Mouse (Mus musculus) forebrain, embryonic 15.5 days (tissue): ENCODE results near the gene Tns3. TPM values are rescaled to one million over a fixed set of nuclear protein-coding genes. Genes with fewer than 3 reads are reported as not detected.
A peak's percentile ranks its signal among the peaks of the same experiment; 100 is the strongest.

Experiments used
- ATAC-seq: fragments of 200-750 bp; cut with Nextera tagmentation; replicated peaks from 2 replicates; pipeline ENCODE4 v1.8.0; 2017; ENCODE audit warnings: mild to moderate bottlenecking, moderate TSS enrichment, moderate library complexity
- H3K27ac ChIP-seq: fragments of 300-500 bp; sonication (generic); replicated peaks from 2 replicates; pipeline ENCODE4 v1.5.1; 2015; ENCODE audit warnings: mild to moderate bottlenecking, inconsistent platforms
- H3K27me3 ChIP-seq: fragments of 300-500 bp; sonication (generic); 2 replicates; pipeline ENCODE4 v1.6.1; 2015; ENCODE audit warnings: inconsistent platforms
- H3K36me3 ChIP-seq: fragments of 300-500 bp; sonication (generic); 2 replicates; pipeline ENCODE4 v1.6.1; 2015; ENCODE audit warnings: mild to moderate bottlenecking, inconsistent platforms
- H3K4me1 ChIP-seq: fragments of 300-500 bp; sonication (generic); 2 replicates; pipeline ENCODE4 v1.6.1; 2015; ENCODE audit warnings: inconsistent platforms
- H3K4me2 ChIP-seq: fragments of 300-500 bp; sonication (generic); replicated peaks from 2 replicates; pipeline ENCODE4 v1.6.1; 2015; ENCODE audit warnings: mild to moderate bottlenecking, inconsistent platforms
- H3K4me3 ChIP-seq: fragments of 300-500 bp; sonication (generic); 2 replicates; pipeline ENCODE4 v1.5.1; 2015; ENCODE audit warnings: mild to moderate bottlenecking, inconsistent platforms
- H3K9ac ChIP-seq: fragments of 300-500 bp; sonication (generic); replicated peaks from 2 replicates; pipeline ENCODE4 v1.6.1; 2015; ENCODE audit warnings: mild to moderate bottlenecking, inconsistent platforms
- H3K9me3 ChIP-seq: fragments of 300-500 bp; sonication (generic); 2 replicates; pipeline ENCODE4 v1.6.1; 2016; ENCODE audit warnings: inconsistent platforms
- WGBS: fragments of 180-500 bp; shearing (Covaris S2); methylation state at CpG from one replicate; pipeline ENCODE4 v1.1.7; 2015; ENCODE audit warnings: mixed read lengths; 5-methylcytosine and 5-hydroxymethylcytosine counted together
- polyA plus RNA-seq: library from polyadenylated mRNA; unstranded; fragments of >200 nt; fragmentation: Nextera tagmentation; extraction: Ambion mirVana; gene quantifications from 2 replicates; pipeline ENCODE4 v1.2.1, GENCODE M21; 2015

Tns3 gene
- polyA plus RNA-seq, 1 experiment from 2014 or later: 8.0 TPM

DNA sequence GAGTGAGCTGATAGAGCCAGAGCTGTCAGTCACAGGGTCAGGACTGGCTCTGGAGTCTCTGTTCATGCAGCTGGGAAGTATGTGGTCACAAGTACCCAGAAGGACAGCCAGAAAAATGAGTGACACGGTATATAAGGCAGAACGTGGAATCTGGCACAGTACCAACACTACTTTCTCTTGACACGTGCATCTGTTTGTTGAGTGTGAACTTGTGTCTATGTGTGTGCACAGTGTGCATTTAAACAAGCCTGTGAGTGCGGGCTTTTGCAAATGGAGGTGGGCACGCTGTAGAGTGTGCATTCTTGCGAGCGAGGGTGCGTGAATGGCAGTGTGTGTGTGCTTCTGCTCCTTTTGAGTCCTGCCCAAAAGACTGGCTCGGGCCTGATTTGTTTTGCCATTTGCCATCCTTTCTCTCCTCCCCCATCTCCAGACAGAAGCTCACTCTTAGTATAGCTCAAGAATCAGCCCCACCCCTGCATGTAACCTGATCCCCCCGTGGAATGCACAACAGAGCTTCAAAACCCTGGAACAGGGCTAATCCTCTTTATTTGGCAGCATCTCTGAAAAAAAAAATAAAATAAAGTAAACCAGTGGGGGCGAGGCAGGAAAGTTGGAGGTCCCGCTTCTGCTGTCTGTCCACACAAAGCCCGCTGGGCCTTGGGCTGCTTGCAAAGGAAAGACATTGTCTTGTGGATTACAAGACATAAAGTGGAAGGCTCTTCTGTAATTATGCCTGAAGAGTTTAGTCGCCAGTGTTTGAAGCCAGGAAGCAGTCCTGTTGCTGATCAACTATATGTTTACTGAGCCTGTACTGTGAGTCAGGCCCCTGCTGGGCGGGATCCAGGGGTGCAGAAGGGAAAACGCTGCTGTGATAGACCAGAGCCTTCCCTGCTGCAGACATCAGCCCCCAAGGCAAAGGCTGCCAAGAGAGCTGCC is 28.5 kb upstream of the Tns3 start:
- no peaks in the 10 kb centered on the region for H3K36me3 ChIP-seq
- WGBS: 4% methylated on average over 16 of the region's 16 CpGs
- H3K27me3 ChIP-seq: no peaks in the 10 kb centered on the region
- H3K27ac ChIP-seq: peak overlapping the region; percentile 19
- H3K4me2 ChIP-seq: peak overlapping the region; percentile 12; the same call in 1 of the 2 replicates
- no peaks in the 10 kb centered on the region for H3K9me3 ChIP-seq
- no peak overlapping the region for H3K9ac ChIP-seq
- H3K4me3 ChIP-seq: no peak overlapping the region
- ATAC-seq: peak; percentile 89
- peaks cover 20% of the 10 kb centered on the region for H3K4me1 ChIP-seq

DNA sequence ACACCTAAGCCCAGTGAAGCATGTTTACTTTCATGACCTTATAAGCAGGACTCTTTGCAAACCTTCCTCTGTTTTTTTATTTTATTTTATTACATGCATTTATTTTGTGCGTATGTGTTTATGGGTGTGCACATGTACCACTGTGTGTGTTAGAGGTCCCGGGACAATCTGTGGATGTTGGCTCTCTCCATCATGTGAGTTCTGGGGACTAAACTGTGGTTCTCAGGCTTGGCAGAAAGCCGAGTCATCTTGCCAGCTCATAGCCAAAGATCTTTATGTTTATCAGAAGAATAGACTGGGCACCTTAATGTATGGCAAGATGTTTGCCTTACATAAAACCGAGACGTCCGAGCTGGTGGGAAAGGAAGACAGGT is 27.8 kb upstream of the Tns3 start:
- H3K27me3 ChIP-seq: no peaks in the 10 kb centered on the region
- 32% methylated on average over 6 of the region's 6 CpGs for WGBS
- H3K27ac ChIP-seq: peak overlapping the region; percentile 19; the same call in 1 of the 2 replicates
- no peak overlapping the region for H3K9ac ChIP-seq
- H3K4me1 ChIP-seq: peaks cover 20% of the 10 kb centered on the region
- H3K4me2 ChIP-seq: peak overlapping the region; percentile 12; the same call in 1 of the 2 replicates
- H3K36me3 ChIP-seq: no peaks in the 10 kb centered on the region
- H3K9me3 ChIP-seq: no peaks in the 10 kb centered on the region
- peak; percentile 54 for ATAC-seq
- H3K4me3 ChIP-seq: no peak overlapping the region

GRCm38 (mm10) chr11:8691605-8692004 is 27.3 kb upstream of the Tns3 start:
- no peak overlapping the region for H3K4me2 ChIP-seq
- no peaks in the 10 kb centered on the region for H3K36me3 ChIP-seq
- H3K27me3 ChIP-seq: no peaks in the 10 kb centered on the region
- no peak overlapping the region for H3K4me3 ChIP-seq
- no peak for ATAC-seq
- H3K4me1 ChIP-seq: peaks cover 20% of the 10 kb centered on the region
- 75% methylated on average over 4 of the region's 4 CpGs for WGBS
- H3K9me3 ChIP-seq: no peaks in the 10 kb centered on the region
- no peak overlapping the region for H3K9ac ChIP-seq
- no peak overlapping the region for H3K27ac ChIP-seq

- H3K9me3 ChIP-seq: no peaks in the 10 kb centered on the region
- H3K36me3 ChIP-seq: no peaks in the 10 kb centered on the region
- no peak overlapping the region for H3K27ac ChIP-seq
- H3K4me1 ChIP-seq: peaks cover 20% of the 10 kb centered on the region
- H3K27me3 ChIP-seq: no peaks in the 10 kb centered on the region
- H3K4me3 ChIP-seq: no peak overlapping the region
- H3K9ac ChIP-seq: no peak overlapping the region
- 71% methylated on average over 4 of the region's 4 CpGs for WGBS
- ATAC-seq: no peak
- H3K4me2 ChIP-seq: no peak overlapping the region
Measured at GRCm38 (mm10) chr11:8690633-8691032, 26.3 kb upstream of the Tns3 start.

DNA sequence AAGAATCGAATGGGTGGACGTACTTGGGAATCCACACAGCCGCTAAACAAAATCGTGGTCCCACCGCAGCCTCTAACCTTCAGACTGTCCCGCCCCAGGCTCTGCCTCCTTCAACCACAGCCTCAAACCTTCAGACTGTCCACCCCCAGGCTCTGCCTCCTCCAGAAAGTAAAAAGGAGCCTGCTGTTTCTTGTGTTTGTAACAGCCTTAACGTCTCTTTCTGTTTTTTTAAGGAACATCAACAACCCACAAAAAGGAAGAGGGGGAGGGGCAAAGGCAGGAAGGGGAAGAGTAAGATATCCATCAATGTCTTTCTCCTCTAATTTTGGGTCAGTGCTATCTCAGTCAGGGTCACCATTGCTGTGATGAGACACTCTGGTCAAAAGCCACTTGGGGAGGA is 25.2 kb upstream of the Tns3 start:
- H3K9ac ChIP-seq: no peak overlapping the region
- H3K9me3 ChIP-seq: no peaks in the 10 kb centered on the region
- H3K4me3 ChIP-seq: no peak overlapping the region
- 87% methylated on average over 7 of the region's 7 CpGs for WGBS
- no peak overlapping the region for H3K4me2 ChIP-seq
- ATAC-seq: no peak
- peaks cover 20% of the 10 kb centered on the region for H3K4me1 ChIP-seq
- no peak overlapping the region for H3K27ac ChIP-seq
- no peaks in the 10 kb centered on the region for H3K36me3 ChIP-seq
- no peaks in the 10 kb centered on the region for H3K27me3 ChIP-seq

DNA sequence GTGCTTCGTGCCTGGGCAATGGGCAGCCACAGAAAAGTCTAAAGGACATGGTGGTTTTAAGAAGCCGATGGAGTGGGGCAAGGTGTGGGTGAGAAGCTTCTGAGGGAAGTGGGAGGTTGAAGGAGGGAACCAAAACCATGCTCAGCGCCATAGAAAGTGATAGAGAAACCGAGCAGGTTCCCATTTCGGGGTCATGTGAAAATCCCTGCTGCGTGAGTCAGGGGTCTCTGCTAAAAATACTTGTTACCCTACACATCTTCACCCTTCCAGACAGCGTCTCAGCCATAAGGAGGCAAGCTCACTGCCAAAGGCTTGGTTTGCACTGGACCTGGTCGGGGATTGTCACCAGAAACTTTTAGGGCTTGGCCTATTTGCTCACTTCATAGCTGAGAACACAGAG is 24.6 kb upstream of the Tns3 start:
- peaks cover 20% of the 10 kb centered on the region for H3K4me1 ChIP-seq
- H3K4me3 ChIP-seq: no peak overlapping the region
- 92% methylated on average over 8 of the region's 8 CpGs for WGBS
- no peaks in the 10 kb centered on the region for H3K27me3 ChIP-seq
- no peak overlapping the region for H3K9ac ChIP-seq
- no peaks in the 10 kb centered on the region for H3K36me3 ChIP-seq
- no peak overlapping the region for H3K4me2 ChIP-seq
- H3K9me3 ChIP-seq: no peaks in the 10 kb centered on the region
- H3K27ac ChIP-seq: no peak overlapping the region
- no peak for ATAC-seq

- H3K9me3 ChIP-seq: no peaks in the 10 kb centered on the region
- 83% methylated on average over 3 of the region's 3 CpGs for WGBS
- ATAC-seq: no peak
- H3K27me3 ChIP-seq: no peaks in the 10 kb centered on the region
- no peaks in the 10 kb centered on the region for H3K36me3 ChIP-seq
- H3K9ac ChIP-seq: no peak overlapping the region
- H3K27ac ChIP-seq: no peak overlapping the region
- no peak overlapping the region for H3K4me2 ChIP-seq
- H3K4me1 ChIP-seq: no peaks in the 10 kb centered on the region; the same call in 1 of the 2 replicates
- no peak overlapping the region for H3K4me3 ChIP-seq
Measured at GRCm38 (mm10) chr11:8686501-8686900, 22.2 kb upstream of the Tns3 start.

DNA sequence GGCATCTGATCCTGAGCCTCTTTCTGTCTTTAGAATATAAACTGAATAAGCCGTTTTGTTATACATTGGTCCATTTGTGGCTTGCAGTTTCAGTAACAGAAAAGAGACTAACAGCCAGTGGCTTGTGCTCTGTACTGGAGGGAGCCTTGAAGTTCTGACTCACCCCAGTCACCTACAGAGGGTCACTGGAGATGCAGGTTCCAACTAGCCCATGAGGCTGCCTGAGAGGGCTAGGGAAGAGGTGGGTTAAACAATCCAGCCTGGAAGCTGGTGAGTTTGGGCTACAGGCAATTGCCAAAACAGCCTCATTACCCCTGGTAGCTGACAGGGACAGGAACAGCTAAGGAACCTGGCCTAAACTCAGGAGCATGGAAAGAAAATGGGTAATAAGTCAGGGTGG is 21.7 kb upstream of the Tns3 start:
- ATAC-seq: no peak
- 85% methylated on average over 1 of the region's 1 CpGs for WGBS
- no peak overlapping the region for H3K4me2 ChIP-seq
- peaks cover 4% of the 10 kb centered on the region for H3K4me1 ChIP-seq
- no peaks in the 10 kb centered on the region for H3K27me3 ChIP-seq
- no peak overlapping the region for H3K9ac ChIP-seq
- no peak overlapping the region for H3K27ac ChIP-seq
- no peaks in the 10 kb centered on the region for H3K9me3 ChIP-seq
- H3K4me3 ChIP-seq: no peak overlapping the region
- no peaks in the 10 kb centered on the region for H3K36me3 ChIP-seq

DNA sequence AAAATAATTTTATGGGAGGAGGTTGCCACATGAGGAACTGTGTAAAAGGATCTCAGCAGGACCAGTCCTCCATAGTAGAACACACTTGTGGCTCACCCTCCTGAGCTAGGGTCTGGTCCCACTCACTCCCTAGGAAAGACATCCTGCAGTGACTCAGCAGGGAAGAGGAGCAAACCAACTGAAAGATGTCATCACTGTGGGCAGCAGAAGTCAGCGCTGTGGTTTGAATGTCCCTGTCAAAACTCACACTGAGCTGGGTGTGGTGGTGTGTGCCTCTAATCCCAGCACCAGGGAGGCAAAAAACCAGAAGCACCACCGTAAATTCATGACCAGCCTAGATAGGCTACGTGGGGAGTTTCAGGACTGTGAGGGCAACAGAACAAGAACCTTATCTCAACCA is 20.9 kb upstream of the Tns3 start:
- H3K4me2 ChIP-seq: no peak overlapping the region
- H3K9ac ChIP-seq: no peak overlapping the region
- H3K9me3 ChIP-seq: no peaks in the 10 kb centered on the region
- no peaks in the 10 kb centered on the region for H3K27me3 ChIP-seq
- H3K27ac ChIP-seq: no peak overlapping the region
- ATAC-seq: no peak
- no peak overlapping the region for H3K4me3 ChIP-seq
- H3K36me3 ChIP-seq: no peaks in the 10 kb centered on the region
- H3K4me1 ChIP-seq: peaks cover 11% of the 10 kb centered on the region
- 73% methylated on average over 3 of the region's 3 CpGs for WGBS

DNA sequence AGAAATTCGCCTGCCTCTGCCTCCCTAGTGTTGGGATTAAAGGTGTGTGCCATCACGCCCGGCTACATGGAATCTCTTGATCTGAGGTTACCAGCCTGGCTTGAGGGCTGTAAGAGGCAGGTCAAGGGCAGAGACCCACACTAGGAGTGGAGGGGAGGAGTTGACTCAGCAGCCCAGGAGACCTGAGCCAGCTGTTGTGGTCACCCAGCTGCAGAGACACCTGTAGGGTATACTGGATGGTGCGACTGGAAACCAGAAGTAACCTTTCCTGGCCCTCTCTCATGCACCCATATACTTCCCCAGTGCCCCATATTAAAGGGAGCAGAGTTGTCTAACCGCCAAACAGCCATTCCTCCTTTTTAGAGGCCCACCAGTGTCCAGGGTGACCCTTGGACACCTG is 19.9 kb upstream of the Tns3 start:
- Histone ChIP-seq H3K4me1 (peaks cover 11% of the 10 kb centered on the region), H3K9me3 (no peaks in the 10 kb centered on the region), H3K4me3 (no peak overlapping the region), H3K27ac (no peak overlapping the region), H3K9ac (no peak overlapping the region), H3K27me3 (no peaks in the 10 kb centered on the region), H3K36me3 (no peaks in the 10 kb centered on the region), H3K4me2 (no peak overlapping the region)
- WGBS: 89% methylated on average over 5 of the region's 5 CpGs
- ATAC-seq: no peak

- 18% methylated on average over 3 of the region's 3 CpGs for WGBS
- Histone ChIP-seq H3K9me3 (no peaks in the 10 kb centered on the region), H3K4me3 (no peak overlapping the region), H3K36me3 (no peaks in the 10 kb centered on the region), H3K4me2 (no peak overlapping the region), H3K4me1 (peaks cover 11% of the 10 kb centered on the region), H3K9ac (no peak overlapping the region), H3K27me3 (no peaks in the 10 kb centered on the region), H3K27ac (no peak overlapping the region)
- peak; percentile 70 for ATAC-seq
Measured at GRCm38 (mm10) chr11:8681356-8681755, 17.0 kb upstream of the Tns3 start.

DNA sequence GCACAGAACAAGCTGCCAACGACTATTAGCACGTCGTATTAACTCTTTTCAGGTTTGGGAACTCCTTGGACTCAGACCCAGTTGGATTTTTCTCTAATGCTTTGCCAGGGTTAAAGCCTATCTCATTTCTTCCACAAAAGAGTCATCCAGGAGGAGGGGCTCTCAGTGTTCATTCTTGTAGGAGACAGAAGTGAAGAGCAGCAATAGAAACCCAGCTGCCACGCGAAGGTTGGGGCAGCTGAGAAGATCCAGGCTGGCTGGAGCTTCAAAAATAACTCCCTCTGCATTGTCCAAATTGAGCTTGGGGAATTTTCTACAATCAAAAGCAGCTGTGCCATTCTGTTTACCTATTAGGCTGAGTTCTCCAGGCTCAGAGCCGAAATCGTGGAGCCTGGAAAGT is 16.3 kb upstream of the Tns3 start:
- Histone ChIP-seq H3K4me2 (no peak overlapping the region), H3K27me3 (no peaks in the 10 kb centered on the region), H3K36me3 (no peaks in the 10 kb centered on the region), H3K4me1 (peaks cover 11% of the 10 kb centered on the region), H3K9me3 (no peaks in the 10 kb centered on the region), H3K4me3 (no peak overlapping the region), H3K27ac (0 out of 2 replicates have a peak overlapping the region, but pooled peaks have one; percentile 20), H3K9ac (no peak overlapping the region)
- 9% methylated on average over 7 of the region's 7 CpGs for WGBS
- ATAC-seq: peak; percentile 23; the same call in 1 of the 2 replicates

GRCm38 (mm10) chr11:8679221-8679620 is 14.9 kb upstream of the Tns3 start:
- peaks cover 11% of the 10 kb centered on the region for H3K4me1 ChIP-seq

More at GRCm38 (mm10) chr11:8679221-8679620, 14.9 kb upstream of the Tns3 start:
- no peaks in the 10 kb centered on the region for H3K9me3 ChIP-seq
- no peak overlapping the region for H3K27ac ChIP-seq
- H3K4me3 ChIP-seq: no peak overlapping the region
- 91% methylated on average over 5 of the region's 5 CpGs for WGBS
- no peak for ATAC-seq
- H3K27me3 ChIP-seq: no peaks in the 10 kb centered on the region
- H3K9ac ChIP-seq: no peak overlapping the region
- H3K4me2 ChIP-seq: no peak overlapping the region
- H3K36me3 ChIP-seq: no peaks in the 10 kb centered on the region
